Mouse (Mus musculus): ENCODE data around the gene Ulk1. TPM values are rescaled to one million over a fixed set of nuclear protein-coding genes. Genes with fewer than 3 reads are reported as not detected.

Gene Ulk1
- total RNA-seq, 2 experiments from 2014 or later, result 49.1 to 70.6 TPM

DNA sequence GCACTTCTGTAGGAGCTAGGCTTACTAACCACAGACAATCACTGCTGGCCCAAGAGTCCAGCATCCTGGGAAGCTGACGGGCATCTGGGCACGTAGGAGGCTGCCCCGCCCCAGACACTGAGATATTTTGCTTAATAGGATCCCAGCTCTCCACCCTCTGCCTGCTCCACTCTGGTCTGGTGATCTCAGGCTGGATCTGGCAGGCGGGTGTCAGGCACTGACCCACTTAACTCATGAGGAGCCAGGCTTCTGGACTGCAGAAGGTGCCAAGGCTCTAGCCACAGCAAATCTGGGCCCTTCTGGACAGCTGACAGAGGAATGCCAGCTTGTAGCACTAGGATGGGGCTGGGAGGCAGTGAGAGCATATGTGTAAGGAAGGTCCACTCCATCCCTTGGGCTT is 7.7 kb downstream of the Ulk1 start:
- DNase-seq, result peak; percentile 68
- Histone ChIP-seq H3K4me3 (peak overlapping the region; percentile 15; the same call in 1 of the 2 replicates), H3K27ac (peak overlapping the region; percentile 69)
- TF ChIP-seq CTCF (IDR thresholded peaks at IDR 0.05), result no peak
- intact Hi-C loops (cut with DNase I), result no loop called here

DNA sequence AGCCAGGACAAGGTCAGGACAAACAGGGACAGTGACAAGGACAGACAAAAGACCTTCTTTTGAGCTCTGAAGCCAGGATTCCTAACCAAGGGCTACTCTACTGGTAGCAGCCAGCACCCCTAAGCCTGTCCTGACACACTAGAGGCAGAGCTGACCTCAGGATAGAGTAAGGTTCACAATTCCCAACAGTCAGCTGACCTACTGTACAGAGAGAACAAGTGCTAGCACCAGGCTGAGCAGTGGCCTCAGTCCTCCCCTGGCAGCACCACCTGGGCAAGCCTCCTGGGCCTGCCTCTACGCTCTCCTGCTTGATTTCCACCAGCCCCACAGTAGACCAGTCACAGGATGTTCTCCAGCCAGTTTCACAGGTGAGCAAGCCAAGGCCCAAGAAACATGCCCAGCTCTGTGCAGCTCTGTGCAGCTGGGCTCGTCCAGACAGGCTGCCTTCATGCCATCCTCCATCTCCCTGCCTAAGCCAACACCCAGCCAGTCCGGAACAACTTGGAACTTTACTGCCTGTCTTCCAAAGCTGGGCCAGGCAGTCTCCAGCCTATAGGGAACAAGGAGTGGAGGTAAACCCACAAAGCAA is 8.8 kb downstream of the Ulk1 start:
- H3K27ac ChIP-seq, result peak overlapping the region; percentile 69
- H3K4me3 ChIP-seq, result no peak overlapping the region
- intact Hi-C loops (cut with DNase I), result no loop called here
- DNase-seq, result no peak
- TF ChIP-seq CTCF (IDR thresholded peaks at IDR 0.05), result no peak

DNA sequence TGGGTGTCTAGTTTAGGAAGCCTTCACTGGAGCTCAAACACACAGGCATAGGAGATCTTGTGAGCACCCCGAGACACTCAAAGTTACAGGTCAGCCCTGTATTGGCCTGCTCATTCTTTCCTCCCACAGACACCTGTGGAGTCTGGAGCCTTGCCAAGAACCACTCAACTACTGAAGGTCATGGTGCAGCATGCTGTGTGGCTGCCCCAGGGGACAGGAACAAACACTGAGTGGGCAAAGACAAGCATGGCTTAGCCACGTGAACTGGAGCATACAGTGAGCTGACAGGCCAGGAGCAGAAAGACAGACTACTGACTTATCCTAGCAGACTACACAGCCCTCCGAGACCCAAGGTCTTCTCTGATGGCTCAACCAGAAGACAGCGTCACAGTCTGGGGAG is 12.2 kb downstream of the Ulk1 start:
- Histone ChIP-seq H3K27ac (peak overlapping the region; percentile 13; the same call in 1 of the 2 replicates), H3K4me3 (no peak overlapping the region)
- no peak for TF ChIP-seq CTCF (IDR thresholded peaks at IDR 0.05)
- intact Hi-C loops (cut with DNase I), result no loop called here
- DNase-seq, result no peak

DNA sequence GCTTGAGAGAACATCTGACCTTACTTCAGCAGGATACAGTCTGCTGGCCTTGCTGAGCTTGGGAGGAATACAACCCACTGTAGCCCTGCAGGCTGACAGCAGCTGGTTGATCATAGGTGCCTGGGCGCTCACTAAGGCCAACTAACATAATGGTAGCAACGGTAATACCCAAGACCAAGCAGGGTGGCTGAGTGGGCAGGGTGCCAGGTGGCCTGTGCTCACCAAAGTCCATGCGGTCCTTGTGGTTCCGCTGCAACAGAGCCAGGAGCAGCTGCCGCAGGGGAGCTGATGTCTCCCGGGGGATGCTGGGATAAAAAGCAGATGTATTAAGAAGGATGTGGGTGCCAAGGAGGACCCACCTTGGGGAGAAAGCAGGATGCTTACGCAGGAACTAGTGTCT is 15.5 kb downstream of the Ulk1 start:
- intact Hi-C loops (cut with DNase I), result no loop called here
- DNase-seq, result peak; percentile 46
- H3K27ac ChIP-seq, result no peak overlapping the region
- TF ChIP-seq CTCF (IDR thresholded peaks at IDR 0.05), result no peak
- H3K4me3 ChIP-seq, result no peak overlapping the region

DNA sequence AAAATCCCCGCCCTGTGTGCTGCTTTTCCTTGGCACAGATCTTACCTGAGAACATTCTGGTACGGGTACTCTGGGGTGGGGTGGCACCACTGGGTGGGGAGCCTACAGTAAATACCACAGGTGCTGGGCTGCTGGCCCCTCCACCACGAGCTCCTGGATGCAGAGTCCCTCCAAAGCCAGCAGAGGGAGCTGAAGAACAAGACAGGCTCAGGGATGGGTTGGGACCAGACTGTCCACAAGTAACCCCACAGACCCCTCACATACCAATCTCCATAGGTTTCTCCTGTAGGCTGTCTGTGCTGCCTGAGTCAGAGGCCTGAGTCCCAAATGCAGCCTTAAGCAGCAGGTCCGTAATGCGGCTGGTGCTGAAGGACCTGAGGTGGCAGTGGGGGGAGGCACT is 21.2 kb downstream of the Ulk1 start:
- intact Hi-C loops (cut with DNase I), result no loop called here
- no peak overlapping the region for H3K27ac ChIP-seq
- no peak overlapping the region for H3K4me3 ChIP-seq
- TF ChIP-seq CTCF (IDR thresholded peaks at IDR 0.05), result peak; percentile 87
- DNase-seq, result peak; percentile 46

DNA sequence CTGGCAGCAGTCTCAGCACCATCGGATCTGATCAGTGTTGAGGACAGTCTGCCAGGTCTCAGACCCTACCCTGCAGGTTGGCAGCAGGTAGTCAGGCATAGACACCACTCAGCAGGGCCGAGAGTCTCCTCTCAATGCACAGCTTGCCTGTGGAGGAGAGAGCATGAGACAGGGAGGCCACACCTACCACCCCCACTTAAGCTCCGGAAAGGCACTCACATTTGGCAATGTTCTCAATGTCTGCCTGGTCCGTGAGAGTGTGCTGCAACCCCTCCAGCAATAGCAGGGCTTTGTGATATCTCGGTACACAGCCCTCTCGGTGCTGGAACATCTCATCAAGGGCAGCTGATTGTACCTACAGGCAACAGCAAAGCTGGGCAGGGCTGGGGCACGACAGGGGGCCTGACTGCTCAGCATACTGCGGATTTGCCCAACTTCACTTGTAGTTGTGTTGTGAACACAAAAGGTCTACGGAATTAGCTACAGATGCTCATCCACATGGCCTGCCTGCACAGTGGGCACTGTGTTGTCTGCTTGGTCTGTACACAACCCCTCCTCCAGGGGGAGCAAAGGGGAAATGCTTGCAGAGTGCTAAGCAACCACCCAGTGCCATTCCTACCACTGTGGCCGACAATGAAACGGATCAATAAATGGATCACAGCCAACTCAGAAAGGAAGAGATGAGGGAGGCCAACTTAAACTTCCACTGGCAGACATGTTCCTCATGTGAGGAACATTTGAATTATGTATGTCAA is 23.6 kb downstream of the Ulk1 start:
- Histone ChIP-seq H3K4me3 (no peak overlapping the region), H3K27ac (no peak overlapping the region)
- peak; percentile 39; the same call in 1 of the 2 replicates for TF ChIP-seq CTCF (IDR thresholded peaks at IDR 0.05)
- DNase-seq, result no peak
- intact Hi-C loops (cut with DNase I), result no loop called here

DNA sequence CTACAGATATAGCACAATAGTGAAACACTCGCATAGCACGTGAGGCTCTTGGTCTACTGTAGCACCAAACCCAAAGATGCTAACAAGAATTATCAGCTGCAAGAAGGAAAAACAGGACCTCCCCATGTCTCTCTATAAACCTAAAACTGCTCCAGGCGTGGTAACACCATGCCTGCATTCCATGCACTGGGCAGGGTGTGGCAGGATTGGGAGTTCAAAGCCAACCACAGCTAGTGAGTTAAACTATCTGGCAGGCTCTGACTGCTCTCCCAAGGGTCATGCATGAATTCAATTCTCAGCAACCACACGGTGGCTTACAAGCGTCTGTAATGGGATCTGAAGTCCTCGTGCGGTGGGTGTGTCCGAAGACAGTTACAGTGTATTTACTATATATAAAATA is 26.7 kb downstream of the Ulk1 start:
- H3K4me3 ChIP-seq, result no peak overlapping the region
- H3K27ac ChIP-seq, result no peak overlapping the region
- no peak for DNase-seq
- intact Hi-C loops (cut with DNase I), result no loop called here
- TF ChIP-seq CTCF (IDR thresholded peaks at IDR 0.05), result no peak

DNA sequence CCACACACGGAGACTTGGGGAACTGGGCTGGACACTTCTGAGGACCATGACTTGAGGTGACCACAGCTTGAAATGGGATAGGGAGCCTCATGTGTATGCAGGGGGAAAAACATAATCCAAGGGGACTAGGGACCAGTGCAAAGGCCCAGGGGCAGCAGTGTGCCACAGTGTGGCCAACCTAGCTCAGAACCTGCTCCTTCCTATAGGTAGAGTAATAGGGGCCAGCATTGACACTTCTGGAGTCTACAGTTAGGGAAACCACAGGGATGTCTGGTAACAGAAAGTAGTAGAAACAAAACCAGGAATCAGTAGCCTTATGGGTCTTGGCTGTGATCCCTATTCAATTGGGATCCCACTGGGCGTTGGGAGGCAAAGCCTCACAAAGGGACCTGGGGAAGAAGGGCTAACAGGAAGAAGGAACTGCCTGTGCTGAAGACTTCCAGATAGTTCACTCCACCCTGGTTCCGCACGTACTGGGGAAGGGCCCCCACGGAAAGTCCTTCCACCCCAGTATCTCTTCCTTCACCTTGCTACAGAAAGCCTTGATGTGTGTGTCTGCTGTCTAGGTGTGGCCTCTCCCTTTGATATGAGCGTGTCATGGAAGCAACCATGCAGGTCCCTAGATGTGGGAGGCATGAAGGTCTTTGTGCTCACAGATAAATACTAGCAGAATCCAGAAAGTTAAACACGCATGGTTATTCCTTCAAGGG is 28.2 kb downstream of the Ulk1 start:
- intact Hi-C loops (cut with DNase I), result loop anchor here (2.0 kb wide), 1 partner anchor 57 kb away; the partner anchor contains the start of genes Chek2 and Hscb
- no peak for TF ChIP-seq CTCF (IDR thresholded peaks at IDR 0.05)
- Histone ChIP-seq H3K4me3 (no peak overlapping the region), H3K27ac (no peak overlapping the region)
- no peak for DNase-seq

DNA sequence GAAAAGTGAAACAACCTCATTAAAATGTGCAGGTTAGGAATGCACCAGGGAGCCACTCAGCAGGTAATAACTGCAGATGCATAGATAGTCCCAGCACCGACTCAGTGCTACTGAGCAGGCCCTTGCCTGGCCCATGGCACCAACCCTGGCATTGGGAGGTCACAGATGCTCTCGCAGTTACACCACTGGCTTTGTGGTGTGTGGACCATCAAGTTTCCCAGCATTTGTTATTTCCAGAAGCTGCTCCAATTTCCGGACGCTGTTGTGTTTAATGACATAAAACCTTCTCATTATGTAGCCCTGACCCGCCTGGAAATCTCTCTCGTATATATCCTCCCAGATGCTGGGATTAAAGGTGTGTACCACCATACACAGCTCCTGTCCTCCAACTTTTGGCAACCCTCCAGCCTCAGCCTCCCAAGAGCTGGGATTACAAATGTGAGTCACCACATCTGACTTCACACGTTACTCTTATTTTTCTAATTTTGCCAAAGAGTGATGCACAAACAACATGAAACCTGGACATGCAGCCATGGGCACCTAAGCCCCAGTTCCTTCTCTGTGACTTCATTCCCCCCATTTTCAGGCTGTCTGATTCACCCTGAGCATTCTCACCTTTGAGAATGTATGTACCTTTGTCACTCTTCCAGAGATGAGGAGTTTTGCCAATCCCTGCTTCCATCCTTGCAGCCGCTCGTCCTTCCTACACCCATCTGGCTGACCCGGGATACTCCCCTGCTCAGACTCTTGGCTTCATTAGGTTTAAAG is 29.0 kb downstream of the Ulk1 start:
- H3K4me3 ChIP-seq, result peak overlapping the region; percentile 87
- peak; percentile 51 for DNase-seq
- TF ChIP-seq CTCF (IDR thresholded peaks at IDR 0.05), result no peak
- intact Hi-C loops (cut with DNase I), result loop anchor here (2.0 kb wide), 1 partner anchor 58 kb away; the partner anchor contains the start of genes Chek2 and Hscb
- peak overlapping the region; percentile 83 for H3K27ac ChIP-seq

DNA sequence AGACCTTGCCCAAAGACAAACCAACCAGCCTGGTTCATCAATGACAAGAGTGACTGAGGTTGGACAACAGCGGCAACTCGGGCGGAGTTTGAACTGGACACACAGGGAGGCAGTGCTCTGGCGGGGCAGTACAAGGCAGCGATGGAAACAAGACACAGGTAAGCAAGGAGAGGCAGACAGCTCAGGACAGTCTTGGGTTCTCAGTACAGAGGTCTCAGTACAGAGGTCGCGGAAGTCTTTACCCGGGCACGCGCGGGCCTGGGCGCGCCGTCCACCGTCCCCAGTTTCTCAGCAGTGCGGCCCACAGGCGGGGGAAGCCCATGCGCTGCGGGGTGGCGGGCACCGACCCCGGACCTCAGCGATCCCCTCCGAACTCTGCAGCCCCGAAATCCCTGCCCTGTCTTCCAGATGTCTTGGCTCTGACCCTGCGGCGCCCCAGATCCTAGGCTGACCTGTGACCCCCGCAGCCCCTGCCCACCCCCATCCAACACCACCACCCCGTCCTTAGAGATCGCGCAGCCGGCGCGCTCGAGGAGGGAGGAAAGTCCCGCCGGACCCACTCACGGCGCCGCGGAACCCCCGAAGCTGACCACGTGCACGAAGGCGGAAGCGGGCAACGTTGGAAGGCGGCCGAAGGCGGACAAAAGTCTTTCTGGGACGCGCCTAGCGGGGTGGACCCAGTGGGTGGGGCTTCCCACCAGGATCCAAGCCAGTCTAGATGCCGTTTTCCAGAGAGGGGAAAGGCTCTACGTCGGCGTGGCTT is 29.7 kb downstream of the Ulk1 start, which contains the start of gene Pus1:
TSS of gene Pus1 (minus strand) at position 662 of the 763 bp plus-strand sequence.
- intact Hi-C loops (cut with DNase I), result loop anchor here (2.0 kb wide), 1 partner anchor 59 kb away; the partner anchor contains the start of genes Chek2 and Hscb
- peak; percentile 96 for DNase-seq
- Histone ChIP-seq H3K27ac (peak within 1 kb of the TSS; percentile 83), H3K4me3 (peak within 1 kb of the TSS; percentile 87)
- no peak for TF ChIP-seq CTCF (IDR thresholded peaks at IDR 0.05)

DNA sequence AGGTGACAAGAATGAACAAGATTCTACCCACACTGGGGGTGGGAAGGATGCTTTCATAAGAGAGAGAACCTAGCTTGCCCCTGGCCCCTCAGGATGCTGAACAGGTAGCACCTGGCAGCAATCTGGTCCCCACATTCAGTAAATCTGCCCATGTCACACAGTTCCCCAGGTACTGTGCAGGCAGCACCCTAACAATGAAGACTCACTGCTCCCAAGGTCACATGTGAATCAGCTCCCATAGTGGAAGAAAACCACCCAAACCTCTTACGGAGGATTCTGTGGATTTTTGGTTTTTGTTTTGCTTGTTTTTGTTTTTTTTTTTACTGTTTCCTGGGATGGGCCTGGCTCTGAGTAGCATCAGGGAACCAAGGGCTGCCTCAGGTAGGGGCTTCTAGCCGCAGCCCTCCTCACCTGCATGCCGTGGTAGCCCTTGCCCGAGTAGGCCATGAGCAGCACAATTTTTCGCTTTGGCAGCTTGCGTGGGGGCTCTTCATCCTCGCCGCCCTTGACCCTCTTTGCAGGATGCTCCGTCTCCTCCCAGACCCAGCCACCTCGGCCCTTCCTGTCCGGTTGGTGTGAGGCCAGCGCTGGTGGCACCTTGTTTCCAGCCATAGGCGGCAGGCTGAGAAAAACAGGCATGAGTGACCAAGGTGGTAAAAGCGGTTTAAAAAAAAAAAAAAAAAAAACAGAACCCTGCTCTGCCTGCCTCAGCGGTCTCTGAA is 30.5 kb downstream of the Ulk1 start:
- intact Hi-C loops (cut with DNase I), result no loop called here
- no peak for TF ChIP-seq CTCF (IDR thresholded peaks at IDR 0.05)

More for the DNA sequence above, 30.5 kb downstream of the Ulk1 start:
- DNase-seq, result no peak
- peak overlapping the region; percentile 83; the same call in 1 of the 2 replicates for H3K27ac ChIP-seq
- peak overlapping the region; percentile 87 for H3K4me3 ChIP-seq

Measured in gastrocnemius, adult 2 months (tissue).